Mouse (Mus musculus) T-helper 2 cell (primary cell): ENCODE measurements around the gene Fam53b.

Source experiments
- in situ Hi-C: fragments of 300-600 bp; cut with MboI, MseI; formaldehyde crosslinking; loops from one replicate; pipeline ENCODE4 v1.15.1; 2025; ENCODE audit warnings: high pct_unique_total_duplicates

The Fam53b gene

GRCm38 (mm10) chr7:132715259-132715658 is 98.4 kb downstream of the Fam53b start:
- in situ Hi-C loops: no loop called here

GRCm38 (mm10) chr7:132714236-132714923 is 99.3 kb downstream of the Fam53b start:
- in situ Hi-C loops: no loop called here

- in situ Hi-C loops: no loop called here
These were observed 100.1 kb downstream of the Fam53b start for GRCm38 (mm10) chr7:132713483-132714126.

GRCm38 (mm10) chr7:132712956-132713355 is 100.7 kb downstream of the Fam53b start:
- in situ Hi-C loops: no loop called here

- in situ Hi-C loops: no loop called here
These were observed 101.5 kb downstream of the Fam53b start for GRCm38 (mm10) chr7:132712044-132712708.

GRCm38 (mm10) chr7:132711579-132711978 is 102.1 kb downstream of the Fam53b start:
- in situ Hi-C loops: no loop called here

- in situ Hi-C loops: no loop called here
These were observed 108.6 kb downstream of the Fam53b start for GRCm38 (mm10) chr7:132705130-132705529.

- in situ Hi-C loops: no loop called here
These were observed 109.3 kb downstream of the Fam53b start for GRCm38 (mm10) chr7:132704310-132704875.

GRCm38 (mm10) chr7:132703515-132704309 is 110.0 kb downstream of the Fam53b start:
- in situ Hi-C loops: no loop called here

- in situ Hi-C loops: no loop called here
These were observed 111.1 kb downstream of the Fam53b start for GRCm38 (mm10) chr7:132702492-132703070.

- in situ Hi-C loops: no loop called here
These were observed 111.7 kb downstream of the Fam53b start for GRCm38 (mm10) chr7:132702024-132702423.

GRCm38 (mm10) chr7:132701412-132701811 is 112.3 kb downstream of the Fam53b start:
- in situ Hi-C loops: no loop called here

GRCm38 (mm10) chr7:132700107-132700506 is 113.6 kb downstream of the Fam53b start:
- in situ Hi-C loops: no loop called here

GRCm38 (mm10) chr7:132699639-132700038 is 114.0 kb downstream of the Fam53b start:
- in situ Hi-C loops: no loop called here

GRCm38 (mm10) chr7:132699165-132699564 is 114.5 kb downstream of the Fam53b start:
- in situ Hi-C loops: no loop called here

GRCm38 (mm10) chr7:132698737-132699136 is 114.9 kb downstream of the Fam53b start:
- in situ Hi-C loops: no loop called here

GRCm38 (mm10) chr7:132697258-132697796 is 116.4 kb downstream of the Fam53b start:
- in situ Hi-C loops: no loop called here

GRCm38 (mm10) chr7:132693561-132693960 is 120.1 kb downstream of the Fam53b start:
- in situ Hi-C loops: no loop called here

- in situ Hi-C loops: no loop called here
These were observed 121.0 kb downstream of the Fam53b start for GRCm38 (mm10) chr7:132692719-132693118.

- in situ Hi-C loops: no loop called here
These were observed 122.8 kb downstream of the Fam53b start for GRCm38 (mm10) chr7:132690716-132691472.
